Mouse (Mus musculus): ENCODE data around the gene Stam2. TPM values are rescaled to one million over a fixed set of nuclear protein-coding genes. Genes with fewer than 3 reads are reported as not detected.

Gene Stam2
- total and polyA plus RNA-seq, 3 experiments = 9.3 to 20.5 (median 16.5) TPM

DNA sequence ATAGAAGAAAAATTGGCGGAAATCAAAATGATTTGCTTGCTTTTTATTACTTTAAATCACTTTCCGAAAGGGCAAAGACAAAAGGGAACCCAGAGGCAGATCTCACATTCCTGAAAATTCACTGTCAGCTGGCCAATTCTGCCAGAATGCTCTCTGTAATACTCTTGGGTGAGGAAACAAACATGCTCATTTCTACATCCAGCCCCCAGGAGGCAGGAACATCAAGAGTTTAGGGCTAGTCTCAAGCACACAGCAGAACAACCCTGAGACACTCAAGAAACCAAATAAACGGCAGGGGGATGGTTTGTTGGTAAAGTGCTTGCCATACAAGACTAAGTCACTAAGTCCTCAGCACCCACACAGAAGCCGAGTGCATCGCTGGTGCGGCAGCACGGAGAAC, 9.5 kb downstream of the Stam2 start:
- in situ Hi-C loops (cut with MboI; ENCODE audit: low pct_ligation_motif_present, low pct_unique_long_range_greater_than_20kb, low sequenced_read_pairs) = no loop called here

DNA sequence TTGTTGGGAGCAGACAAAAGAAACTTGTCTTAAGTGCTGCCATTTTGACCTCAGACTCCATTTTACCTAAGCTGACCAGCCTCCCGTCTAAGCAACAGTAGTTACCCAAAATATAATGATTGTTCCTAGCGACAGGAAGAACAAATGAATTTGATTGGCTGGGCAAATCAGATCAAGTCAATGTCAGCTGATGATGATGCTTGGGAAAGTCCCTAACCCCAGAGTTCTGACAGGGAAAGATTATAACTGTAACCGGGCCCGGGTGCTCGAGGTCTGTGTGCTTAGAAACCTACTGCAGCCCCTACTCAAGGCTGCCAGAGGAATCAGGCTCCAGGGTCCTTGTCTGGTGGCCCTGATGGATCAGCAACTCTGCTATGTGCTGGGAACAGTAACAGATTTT, 10.1 kb downstream of the Stam2 start:
- dilution Hi-C loops (cut with MboI; ENCODE audit: extremely low pct_ligation_motif_present, extremely low pct_unique_long_range_greater_than_20kb, low sequenced_read_pairs) (no loop called here), in situ Hi-C loops (cut with MboI; ENCODE audit: low pct_ligation_motif_present, low pct_unique_long_range_greater_than_20kb, low sequenced_read_pairs) (no loop called here)
- Histone ChIP-seq H3K9me3 (replicated peaks; ENCODE audit: low read length) (no peaks in the 10 kb centered on the region), H3K4me2 (ENCODE audit: insufficient read depth, low read depth, poor library complexity, severe bottlenecking) (no peak overlapping the region), H3K36me3 (replicated peaks in 1 of 2; ENCODE audit: control insufficient read depth in 1 of 2, insufficient read depth in 1 of 2, low read length in 1 of 2) (peaks cover 0 to 31% of the 10 kb centered on the region in 2 experiments), H3K79me2 (replicated peaks; ENCODE audit: control insufficient read depth, extremely low read depth, insufficient read depth, poor library complexity, severe bottlenecking) (peaks cover 9% of the 10 kb centered on the region), H3K9ac (ENCODE audit: insufficient read depth, low read depth) (no peak overlapping the region), H3K27me3 (replicated peaks) (no peaks in the 10 kb centered on the region), H3K4me1 (ENCODE audit: control insufficient read depth in 1 of 2, insufficient read depth in 2 of 2) (peaks cover 5 to 23% of the 10 kb centered on the region in 2 experiments), H3K4me3 (replicated peaks in 1 of 3; ENCODE audit: low read depth in 2 of 3, low read length in 2 of 3, poor library complexity in 1 of 3) (no peak overlapping the region), H3K27ac (ENCODE audit: insufficient read depth, low read depth) (no peak overlapping the region)
- DNase-seq (ENCODE audit: extremely low read depth) = peak; percentile 76
- TF ChIP-seq CTCF (conservative IDR thresholded peaks at IDR 0.05 in 1 of 2, IDR thresholded peaks at IDR 0.05 in 1 of 2; ENCODE audit: low read depth in 2 of 2, low read length in 2 of 2) (no peak), TBP (conservative IDR thresholded peaks at IDR 0.05; ENCODE audit: low read depth, low read length) (no peak), ZNF384 (IDR thresholded peaks at IDR 0.05; ENCODE audit: low read depth, low read length) (no peak), MAFK (IDR thresholded peaks at IDR 0.05; ENCODE audit: insufficient replicate concordance, low read length) (no peak), TCF12 (IDR thresholded peaks at IDR 0.05; ENCODE audit: low read depth, low read length) (no peak), ZKSCAN1 (IDR thresholded peaks at IDR 0.05; ENCODE audit: borderline replicate concordance, low read depth, low read length) (no peak), IRF4 (IDR thresholded peaks at IDR 0.05; ENCODE audit: low read depth, low read length) (no peak), RCOR1 (conservative IDR thresholded peaks at IDR 0.05; ENCODE audit: low read depth, low read length) (no peak), MEF2A (IDR thresholded peaks at IDR 0.05; ENCODE audit: borderline replicate concordance, low read depth, low read length) (no peak), GABPA (IDR thresholded peaks at IDR 0.05; ENCODE audit: insufficient replicate concordance, low read depth, low read length) (no peak), MXI1 (IDR thresholded peaks at IDR 0.05; ENCODE audit: low read depth, low read length) (no peak), USF2 (conservative IDR thresholded peaks at IDR 0.05; ENCODE audit: low read depth, low read length) (no peak), USF1 (IDR thresholded peaks at IDR 0.05; ENCODE audit: low read depth, low read length) (no peak), HCFC1 (IDR thresholded peaks at IDR 0.05; ENCODE audit: low read depth, low read length) (no peak), PAX5 (IDR thresholded peaks at IDR 0.05; ENCODE audit: low read length) (no peak)

More for the DNA sequence above, 9.5 kb downstream of the Stam2 start:
- no peak for TF ChIP-seq MAX (IDR thresholded peaks at IDR 0.05; ENCODE audit: low read length)
- no peak for TF ChIP-seq IRF4 (IDR thresholded peaks at IDR 0.05; ENCODE audit: low read depth, low read length)
- TF ChIP-seq POLR2AphosphoS2 (IDR thresholded peaks at IDR 0.05; ENCODE audit: low read depth, low read length) = no peak
- TF ChIP-seq RCOR1 (conservative IDR thresholded peaks at IDR 0.05; ENCODE audit: low read depth, low read length) = no peak
- Histone ChIP-seq H3K4me1 (ENCODE audit: control insufficient read depth in 1 of 2, insufficient read depth in 2 of 2) (peaks cover 5 to 23% of the 10 kb centered on the region in 2 experiments), H3K27ac (ENCODE audit: insufficient read depth, low read depth) (no peak overlapping the region), H3K9ac (ENCODE audit: insufficient read depth, low read depth) (no peak overlapping the region), H3K27me3 (replicated peaks) (no peaks in the 10 kb centered on the region), H3K4me3 (replicated peaks in 1 of 3; ENCODE audit: low read depth in 2 of 3, low read length in 2 of 3, poor library complexity in 1 of 3) (no peak overlapping the region), H3K9me3 (replicated peaks; ENCODE audit: low read length) (no peaks in the 10 kb centered on the region), H3K36me3 (replicated peaks in 1 of 2; ENCODE audit: control insufficient read depth in 1 of 2, insufficient read depth in 1 of 2, low read length in 1 of 2) (peaks cover 0 to 31% of the 10 kb centered on the region in 2 experiments), H3K4me2 (ENCODE audit: insufficient read depth, low read depth, poor library complexity, severe bottlenecking) (no peak overlapping the region), H3K79me2 (replicated peaks; ENCODE audit: control insufficient read depth, extremely low read depth, insufficient read depth, poor library complexity, severe bottlenecking) (peaks cover 9% of the 10 kb centered on the region)
- peak; percentile 10 for DNase-seq (ENCODE audit: extremely low read depth)
- dilution Hi-C loops (cut with MboI; ENCODE audit: extremely low pct_ligation_motif_present, extremely low pct_unique_long_range_greater_than_20kb, low sequenced_read_pairs) = no loop called here
